Mouse (Mus musculus): ENCODE measurements at regions not wholly inside any gene's neighbourhood (a gene's known extent, or its start where the extent isn't known, plus 50 kb on each side); places are given as distances from the start of the nearest gene placed in this dataset.

GRCm38 (mm10) chr1:35106665-35107064 lies 256.9 kb downstream of the Plekhb2 start:
- TF ChIP-seq CTCF (IDR thresholded peaks at IDR 0.05; ENCODE audit: low read depth) = no peak
- TF ChIP-seq EP300 (IDR thresholded peaks at IDR 0.05; ENCODE audit: low read depth) = no peak

Data from liver, postnatal 0 days (tissue).